Mouse (Mus musculus) CH12.LX (cell line): ENCODE results near the gene BC067074. TPM values are rescaled to one million over a fixed set of nuclear protein-coding genes. Genes with fewer than 3 reads are reported as not detected.

Source experiments
- DNase-seq: peaks from one replicate; pipeline ENCODE4 v3.0.0-alpha.2; 2013; ENCODE audit errors: extremely low read depth
- H3K27ac ChIP-seq: 2 replicates; pipeline ENCODE4 v1.5.1; 2012; ENCODE audit warnings: low read depth, mild to moderate bottlenecking, control low read depth, moderate library complexity; ENCODE audit not compliant: insufficient read depth
- H3K27me3 ChIP-seq: replicated peaks from 2 replicates; pipeline ENCODE3; 2012; ENCODE audit warnings: inconsistent platforms
- H3K36me3 ChIP-seq, 2 experiments: replicated peaks in 1 of 2; 2 replicates each; pipeline versions ENCODE3 to v1.6.1; 2012; ENCODE audit warnings: inconsistent platforms in 1 of 2, low read length in 1 of 2, mild to moderate bottlenecking in 1 of 2, mixed read lengths in 1 of 2, moderate library complexity in 1 of 2; ENCODE audit not compliant: control insufficient read depth in 1 of 2, insufficient read depth in 1 of 2
- H3K4me1 ChIP-seq, 2 experiments: 2 replicates each; pipeline ENCODE4 v1.6.1; 2012; ENCODE audit warnings: inconsistent platforms in 1 of 2, moderate library complexity in 1 of 2; ENCODE audit not compliant: insufficient read depth in 2 of 2, control insufficient read depth in 1 of 2
- H3K4me2 ChIP-seq: 2 replicates; pipeline ENCODE4 v1.6.1; 2012; ENCODE audit warnings: low read depth, mild to moderate bottlenecking, control low read depth; ENCODE audit not compliant: poor library complexity, insufficient read depth, severe bottlenecking
- H3K4me3 ChIP-seq, 3 experiments: fragments of 150-350 bp in 1 of 3; sonication (generic) in 1 of 3; replicated peaks in 1 of 3; 2 replicates each; pipeline versions ENCODE3 to v1.5.1; 2011 to 2012; ENCODE audit warnings: low read depth in 2 of 3, low read length in 2 of 3, mild to moderate bottlenecking in 2 of 3, moderate library complexity in 2 of 3, control low read depth in 1 of 3, improper control_type of control experiment in 1 of 3, inconsistent platforms in 1 of 3, mixed read lengths in 1 of 3; ENCODE audit not compliant: poor library complexity in 1 of 3
- H3K79me2 ChIP-seq: replicated peaks from 2 replicates; pipeline ENCODE4 v1.6.1; 2012; ENCODE audit warnings: mild to moderate bottlenecking, moderate library complexity; ENCODE audit not compliant: control insufficient read depth, poor library complexity, insufficient read depth, severe bottlenecking; ENCODE audit errors: extremely low read depth
- H3K9ac ChIP-seq: 2 replicates; pipeline ENCODE4 v1.6.1; 2012; ENCODE audit warnings: low read depth, mild to moderate bottlenecking, control low read depth, moderate library complexity; ENCODE audit not compliant: insufficient read depth
- H3K9me3 ChIP-seq: replicated peaks from 2 replicates; pipeline ENCODE3; 2012; ENCODE audit warnings: low read length, inconsistent platforms, mixed read lengths
- BHLHE40 ChIP-seq: IDR thresholded peaks from 2 replicates; pipeline ENCODE4 v1.6.1; 2011; ENCODE audit warnings: mild to moderate bottlenecking, low read depth, low read length, improper control_type of control experiment
- CHD1 ChIP-seq: IDR thresholded peaks from 2 replicates; pipeline ENCODE4 v1.6.1; 2012; ENCODE audit warnings: low read depth, low read length, improper control_type of control experiment, inconsistent platforms
- CHD2 ChIP-seq: IDR thresholded peaks from 2 replicates; pipeline ENCODE4 v1.6.1; 2011; ENCODE audit warnings: low read length, improper control_type of control experiment
- CTCF ChIP-seq, 2 experiments: IDR thresholded peaks in 1 of 2; conservative IDR thresholded peaks in 1 of 2; 2 replicates each; pipeline ENCODE4 v1.5.1; 2011 to 2012; ENCODE audit warnings: low read depth in 2 of 2, low read length in 2 of 2, improper control_type of control experiment in 1 of 2, inconsistent platforms in 1 of 2, mild to moderate bottlenecking in 1 of 2, moderate library complexity in 1 of 2
- E2F4 ChIP-seq: IDR thresholded peaks from 2 replicates; pipeline ENCODE4 v1.6.1; 2011; ENCODE audit warnings: low read depth, low read length, improper control_type of control experiment; ENCODE audit not compliant: insufficient replicate concordance
- ELF1 ChIP-seq: IDR thresholded peaks from 2 replicates; pipeline ENCODE4 v1.6.1; 2014; ENCODE audit warnings: low read depth, mild to moderate bottlenecking, inconsistent platforms, low read length, improper control_type of control experiment
- EP300 ChIP-seq: IDR thresholded peaks from 2 replicates; pipeline ENCODE4 v1.6.1; 2011; ENCODE audit warnings: low read length, improper control_type of control experiment
- ETS1 ChIP-seq: conservative IDR thresholded peaks from 2 replicates; pipeline ENCODE4 v1.6.1; 2012; ENCODE audit warnings: low read depth, mild to moderate bottlenecking, inconsistent platforms, low read length, improper control_type of control experiment, moderate library complexity
- GABPA ChIP-seq: IDR thresholded peaks from 2 replicates; pipeline ENCODE4 v1.6.1; 2012; ENCODE audit warnings: low read depth, low read length, improper control_type of control experiment, inconsistent platforms; ENCODE audit not compliant: insufficient replicate concordance
- HCFC1 ChIP-seq: IDR thresholded peaks from 2 replicates; pipeline ENCODE4 v1.6.1; 2012; ENCODE audit warnings: low read depth, mild to moderate bottlenecking, inconsistent platforms, low read length, improper control_type of control experiment
- IRF4 ChIP-seq: IDR thresholded peaks from 2 replicates; pipeline ENCODE4 v1.6.1; 2014; ENCODE audit warnings: low read depth, mild to moderate bottlenecking, inconsistent platforms, low read length, improper control_type of control experiment
- JUN ChIP-seq: IDR thresholded peaks from 2 replicates; pipeline ENCODE4 v1.6.1; 2011; ENCODE audit warnings: low read depth, mild to moderate bottlenecking, low read length, improper control_type of control experiment, moderate library complexity; ENCODE audit not compliant: insufficient read depth
- JUND ChIP-seq: conservative IDR thresholded peaks from 2 replicates; pipeline ENCODE4 v1.6.1; 2011; ENCODE audit warnings: low read depth, low read length, improper control_type of control experiment
- KAT2A ChIP-seq: IDR thresholded peaks from 2 replicates; pipeline ENCODE4 v1.6.1; 2012; ENCODE audit warnings: low read length, improper control_type of control experiment, inconsistent platforms; ENCODE audit not compliant: insufficient replicate concordance
- MAFK ChIP-seq: IDR thresholded peaks from 2 replicates; pipeline ENCODE4 v1.6.1; 2011; ENCODE audit warnings: low read length, improper control_type of control experiment; ENCODE audit not compliant: insufficient replicate concordance
- MAX ChIP-seq: IDR thresholded peaks from 2 replicates; pipeline ENCODE4 v1.6.1; 2011; ENCODE audit warnings: low read length, improper control_type of control experiment
- MAZ ChIP-seq: IDR thresholded peaks from 2 replicates; pipeline ENCODE4 v1.6.1; 2012; ENCODE audit warnings: low read depth, mild to moderate bottlenecking, inconsistent platforms, low read length, improper control_type of control experiment, moderate library complexity
- MEF2A ChIP-seq: IDR thresholded peaks from 2 replicates; pipeline ENCODE4 v1.6.1; 2014; ENCODE audit warnings: low read depth, mild to moderate bottlenecking, inconsistent platforms, low read length, improper control_type of control experiment, borderline replicate concordance
- MXI1 ChIP-seq: IDR thresholded peaks from 2 replicates; pipeline ENCODE4 v1.6.1; 2011; ENCODE audit warnings: mild to moderate bottlenecking, low read depth, low read length, improper control_type of control experiment
- MYC ChIP-seq: IDR thresholded peaks from 2 replicates; pipeline ENCODE4 v1.6.1; 2011; ENCODE audit warnings: low read depth, mild to moderate bottlenecking, improper control_type of control experiment, low read length
- NELFE ChIP-seq: IDR thresholded peaks from 2 replicates; pipeline ENCODE4 v1.6.1; 2011; ENCODE audit warnings: low read depth, low read length, improper control_type of control experiment
- NRF1 ChIP-seq: IDR thresholded peaks from 2 replicates; pipeline ENCODE4 v1.6.1; 2014; ENCODE audit warnings: low read depth, mild to moderate bottlenecking, inconsistent platforms, low read length, improper control_type of control experiment, moderate library complexity
- PAX5 ChIP-seq: IDR thresholded peaks from 2 replicates; pipeline ENCODE4 v1.6.1; 2012; ENCODE audit warnings: low read length, inconsistent platforms, mixed read lengths
- POLR2A ChIP-seq: IDR thresholded peaks from 2 replicates; pipeline ENCODE4 v1.6.1; 2011; ENCODE audit warnings: low read depth, mild to moderate bottlenecking, improper control_type of control experiment, low read length
- POLR2AphosphoS2 ChIP-seq: IDR thresholded peaks from 2 replicates; pipeline ENCODE4 v1.6.1; 2011; ENCODE audit warnings: low read depth, low read length, improper control_type of control experiment
- RAD21 ChIP-seq: IDR thresholded peaks from 2 replicates; pipeline ENCODE4 v1.6.1; 2011; ENCODE audit warnings: low read depth, mild to moderate bottlenecking, low read length, improper control_type of control experiment, moderate library complexity
- RCOR1 ChIP-seq: conservative IDR thresholded peaks from 2 replicates; pipeline ENCODE4 v1.6.1; 2012; ENCODE audit warnings: low read depth, mild to moderate bottlenecking, inconsistent platforms, low read length, improper control_type of control experiment
- SIN3A ChIP-seq: IDR thresholded peaks from 2 replicates; pipeline ENCODE4 v1.6.1; 2012; ENCODE audit warnings: low read length, improper control_type of control experiment, inconsistent platforms
- SMC3 ChIP-seq: IDR thresholded peaks from 2 replicates; pipeline ENCODE4 v1.6.1; 2011; ENCODE audit warnings: low read depth, low read length, improper control_type of control experiment
- TBP ChIP-seq: conservative IDR thresholded peaks from 2 replicates; pipeline ENCODE4 v1.6.1; 2011; ENCODE audit warnings: low read depth, low read length, improper control_type of control experiment
- TCF12 ChIP-seq: IDR thresholded peaks from 2 replicates; pipeline ENCODE4 v1.6.1; 2014; ENCODE audit warnings: low read depth, mild to moderate bottlenecking, inconsistent platforms, low read length, improper control_type of control experiment
- UBTF ChIP-seq: IDR thresholded peaks from 2 replicates; pipeline ENCODE4 v1.6.1; 2012; ENCODE audit warnings: low read depth, mild to moderate bottlenecking, inconsistent platforms, low read length, improper control_type of control experiment, moderate library complexity
- USF1 ChIP-seq: IDR thresholded peaks from 2 replicates; pipeline ENCODE4 v1.6.1; 2014; ENCODE audit warnings: low read depth, mild to moderate bottlenecking, inconsistent platforms, low read length, improper control_type of control experiment
- USF2 ChIP-seq: conservative IDR thresholded peaks from 2 replicates; pipeline ENCODE4 v1.6.1; 2011; ENCODE audit warnings: low read depth, low read length, improper control_type of control experiment
- ZC3H11A ChIP-seq: IDR thresholded peaks from 2 replicates; pipeline ENCODE4 v1.6.1; 2012; ENCODE audit warnings: low read depth, mild to moderate bottlenecking, inconsistent platforms, low read length, improper control_type of control experiment
- ZKSCAN1 ChIP-seq: IDR thresholded peaks from 2 replicates; pipeline ENCODE4 v1.6.1; 2012; ENCODE audit warnings: low read depth, inconsistent platforms, low read length, improper control_type of control experiment, borderline replicate concordance
- ZMIZ1 ChIP-seq: IDR thresholded peaks from 2 replicates; pipeline ENCODE4 v1.6.1; 2012; ENCODE audit warnings: low read depth, mild to moderate bottlenecking, inconsistent platforms, low read length, improper control_type of control experiment
- ZNF384 ChIP-seq: IDR thresholded peaks from 2 replicates; pipeline ENCODE4 v1.6.1; 2012; ENCODE audit warnings: low read depth, low read length, improper control_type of control experiment, inconsistent platforms
- dilution Hi-C: fragments of 300-500 bp; cut with MboI; formaldehyde crosslinking; loops from 2 replicates; pipeline ENCODE4 v1.14.3; 2020; ENCODE audit warnings: low sequenced_read_pairs; ENCODE audit not compliant: extremely low pct_unique_long_range_greater_than_20kb, extremely low pct_ligation_motif_present
- in situ Hi-C: fragments of 300-500 bp; cut with MboI; formaldehyde crosslinking; loops from 3 replicates; pipeline ENCODE4 v1.14.3; 2019; ENCODE audit warnings: low sequenced_read_pairs, low pct_ligation_motif_present, low pct_unique_long_range_greater_than_20kb, mixed read lengths
- polyA plus RNA-seq: library from polyadenylated mRNA; unstranded; fragments of >175 nt; gene quantifications from 2 replicates; pipeline ENCODE4 v1.2.1, GENCODE M21; 2012; ENCODE audit warnings: low read depth; ENCODE audit not compliant: insufficient read length
- total RNA-seq, 2 experiments: library from RNA; depleted of rRNA; stranded (reverse); fragments of 300-350 nt in 1 of 2; fragments of >200 nt in 1 of 2; gene quantifications; 2 replicates each; pipeline ENCODE4 v1.2.3; 2012 to 2014

The BC067074 gene
- total and polyA plus RNA-seq, 3 experiments: 0.93 TPM; not detected in 2

GRCm38 (mm10) chr13:113378980-113379410 is 86.0 kb downstream of the BC067074 start:
- H3K9me3 ChIP-seq: peaks cover under 1% of the 10 kb centered on the region
- no peak overlapping the region for H3K4me3 ChIP-seq
- H3K4me2 ChIP-seq: no peak overlapping the region
- peak; percentile 80 for DNase-seq
- no peaks in the 10 kb centered on the region for H3K36me3 ChIP-seq
- TF ChIP-seq RCOR1 (peak; percentile 79; the same call in 1 of the 2 replicates), MEF2A (peak; percentile 45; the same call in 1 of the 2 replicates), ELF1 (no peak), TCF12 (peak; percentile 73; the same call in 1 of the 2 replicates), GABPA (no peak), ZKSCAN1 (no peak), BHLHE40 (peak; percentile 98), ZC3H11A (no peak), POLR2A (no peak), CHD1 (no peak), RAD21 (no peak; the same call in 1 of the 2 replicates), JUN (peak; percentile 36; the same call in 1 of the 2 replicates), MAFK (0 out of 2 replicates have a peak, but pooled peaks have one; percentile 47), UBTF (peak; percentile 66; the same call in 1 of the 2 replicates), POLR2AphosphoS2 (no peak), MAX (peak; percentile 67), CTCF (conservative IDR thresholded peaks at IDR 0.05 in 1 of 2, IDR thresholded peaks at IDR 0.05 in 1 of 2; ENCODE audit: low read depth in 2 of 2, low read length in 2 of 2) (no peak), SMC3 (no peak), ZMIZ1 (no peak), EP300 (peak; percentile 90), IRF4 (peak; percentile 85), SIN3A (peak; percentile 55), JUND (peak; percentile 32; the same call in 1 of the 2 replicates), CHD2 (peak; percentile 46; the same call in 1 of the 2 replicates), MAZ (0 out of 2 replicates have a peak, but pooled peaks have one; percentile 65), HCFC1 (no peak), KAT2A (no peak), NRF1 (no peak), MXI1 (no peak), USF2 (peak; percentile 6; the same call in 1 of the 2 replicates), ZNF384 (no peak), USF1 (peak; percentile 19; the same call in 1 of the 2 replicates), PAX5 (no peak), MYC (no peak), NELFE (no peak), E2F4 (no peak), ETS1 (peak; percentile 74), TBP (peak; percentile 83; the same call in 1 of the 2 replicates)
- H3K27ac ChIP-seq: no peak overlapping the region
- in situ Hi-C loops (no loop called here), dilution Hi-C loops (no loop called here)
- no peak overlapping the region for H3K9ac ChIP-seq
- peaks cover 11 to 47% of the 10 kb centered on the region in 2 experiments for H3K4me1 ChIP-seq
- H3K27me3 ChIP-seq: no peaks in the 10 kb centered on the region
- no peaks in the 10 kb centered on the region for H3K79me2 ChIP-seq
